Mouse (Mus musculus): ENCODE measurements at regions not wholly inside any gene's neighbourhood (a gene's known extent, or its start where the extent isn't known, plus 50 kb on each side); places are given as distances from the start of the nearest gene placed in this dataset.

GRCm38 (mm10) chr10:96841128-96841527, 224.3 kb downstream of the Btg1 start:
- Histone ChIP-seq H3K27me3 (ENCODE audit: control insufficient read depth, insufficient read depth, low read length) (no peaks in the 10 kb centered on the region), H3K27ac (ENCODE audit: control insufficient read depth, insufficient read depth, low read depth, low read length) (no peak overlapping the region), H3K36me3 (ENCODE audit: control insufficient read depth, insufficient read depth, low read length) (no peaks in the 10 kb centered on the region), H3K4me1 (ENCODE audit: control insufficient read depth, insufficient read depth, low read length) (peaks cover 3% of the 10 kb centered on the region), H3K4me3 (ENCODE audit: control insufficient read depth, low read depth, low read length) (no peak overlapping the region)
- no peak for TF ChIP-seq POLR2A (IDR thresholded peaks at IDR 0.05; ENCODE audit: control insufficient read depth, low read depth, low read length)
- no peak for TF ChIP-seq CTCF (IDR thresholded peaks at IDR 0.05; ENCODE audit: control insufficient read depth, insufficient read depth, insufficient replicate concordance, low read depth, low read length)

GRCm38 (mm10) chr10:96841956-96842355, 225.2 kb downstream of the Btg1 start:
- TF ChIP-seq POLR2A (IDR thresholded peaks at IDR 0.05; ENCODE audit: control insufficient read depth, low read depth, low read length) (no peak), CTCF (IDR thresholded peaks at IDR 0.05; ENCODE audit: control insufficient read depth, insufficient read depth, insufficient replicate concordance, low read depth, low read length) (no peak)
- H3K27me3 ChIP-seq (ENCODE audit: control insufficient read depth, insufficient read depth, low read length), result no peaks in the 10 kb centered on the region

GRCm38 (mm10) chr10:96845906-96846305, 229.1 kb downstream of the Btg1 start:
- TF ChIP-seq POLR2A (IDR thresholded peaks at IDR 0.05; ENCODE audit: control insufficient read depth, low read depth, low read length), result no peak
- no peak for TF ChIP-seq CTCF (IDR thresholded peaks at IDR 0.05; ENCODE audit: control insufficient read depth, insufficient read depth, insufficient replicate concordance, low read depth, low read length)
- no peak overlapping the region for H3K4me3 ChIP-seq (ENCODE audit: control insufficient read depth, low read depth, low read length)
- H3K4me1 ChIP-seq (ENCODE audit: control insufficient read depth, insufficient read depth, low read length), result peaks cover 3% of the 10 kb centered on the region
- no peak overlapping the region for H3K27ac ChIP-seq (ENCODE audit: control insufficient read depth, insufficient read depth, low read depth, low read length)
- H3K36me3 ChIP-seq (ENCODE audit: control insufficient read depth, insufficient read depth, low read length), result no peaks in the 10 kb centered on the region
- no peaks in the 10 kb centered on the region for H3K27me3 ChIP-seq (ENCODE audit: control insufficient read depth, insufficient read depth, low read length)

More at GRCm38 (mm10) chr10:96841956-96842355, 225.2 kb downstream of the Btg1 start:
- Histone ChIP-seq H3K36me3 (ENCODE audit: control insufficient read depth, insufficient read depth, low read length) (no peaks in the 10 kb centered on the region), H3K4me3 (ENCODE audit: control insufficient read depth, low read depth, low read length) (no peak overlapping the region), H3K4me1 (ENCODE audit: control insufficient read depth, insufficient read depth, low read length) (peaks cover 3% of the 10 kb centered on the region), H3K27ac (ENCODE audit: control insufficient read depth, insufficient read depth, low read depth, low read length) (no peak overlapping the region)

- Histone ChIP-seq H3K27ac (ENCODE audit: control insufficient read depth, insufficient read depth, low read depth, low read length) (no peak overlapping the region), H3K27me3 (ENCODE audit: control insufficient read depth, insufficient read depth, low read length) (no peaks in the 10 kb centered on the region), H3K4me1 (ENCODE audit: control insufficient read depth, insufficient read depth, low read length) (peaks cover 3% of the 10 kb centered on the region), H3K36me3 (ENCODE audit: control insufficient read depth, insufficient read depth, low read length) (no peaks in the 10 kb centered on the region), H3K4me3 (ENCODE audit: control insufficient read depth, low read depth, low read length) (no peak overlapping the region)
- no peak for TF ChIP-seq CTCF (IDR thresholded peaks at IDR 0.05; ENCODE audit: control insufficient read depth, insufficient read depth, insufficient replicate concordance, low read depth, low read length)
- no peak for TF ChIP-seq POLR2A (IDR thresholded peaks at IDR 0.05; ENCODE audit: control insufficient read depth, low read depth, low read length)
These were observed 230.2 kb downstream of the Btg1 start for GRCm38 (mm10) chr10:96847028-96847427.

- no peak for TF ChIP-seq CTCF (IDR thresholded peaks at IDR 0.05; ENCODE audit: control insufficient read depth, insufficient read depth, insufficient replicate concordance, low read depth, low read length)
- no peak for TF ChIP-seq POLR2A (IDR thresholded peaks at IDR 0.05; ENCODE audit: control insufficient read depth, low read depth, low read length)
- no peak overlapping the region for H3K27ac ChIP-seq (ENCODE audit: control insufficient read depth, insufficient read depth, low read depth, low read length)
- peaks cover 3% of the 10 kb centered on the region for H3K4me1 ChIP-seq (ENCODE audit: control insufficient read depth, insufficient read depth, low read length)
These were observed 230.8 kb downstream of the Btg1 start for GRCm38 (mm10) chr10:96847433-96848165.

GRCm38 (mm10) chr10:96848496-96848895, 231.7 kb downstream of the Btg1 start:
- no peak overlapping the region for H3K27ac ChIP-seq (ENCODE audit: control insufficient read depth, insufficient read depth, low read depth, low read length)
- no peak for TF ChIP-seq POLR2A (IDR thresholded peaks at IDR 0.05; ENCODE audit: control insufficient read depth, low read depth, low read length)
- TF ChIP-seq CTCF (IDR thresholded peaks at IDR 0.05; ENCODE audit: control insufficient read depth, insufficient read depth, insufficient replicate concordance, low read depth, low read length), result no peak
- H3K4me1 ChIP-seq (ENCODE audit: control insufficient read depth, insufficient read depth, low read length), result peaks cover 3% of the 10 kb centered on the region

More at GRCm38 (mm10) chr10:96847433-96848165, 230.8 kb downstream of the Btg1 start:
- H3K27me3 ChIP-seq (ENCODE audit: control insufficient read depth, insufficient read depth, low read length), result no peaks in the 10 kb centered on the region
- H3K4me3 ChIP-seq (ENCODE audit: control insufficient read depth, low read depth, low read length), result no peak overlapping the region
- H3K36me3 ChIP-seq (ENCODE audit: control insufficient read depth, insufficient read depth, low read length), result no peaks in the 10 kb centered on the region

GRCm38 (mm10) chr10:96860366-96860765, 243.6 kb downstream of the Btg1 start:
- Histone ChIP-seq H3K36me3 (ENCODE audit: control insufficient read depth, insufficient read depth, low read length) (no peaks in the 10 kb centered on the region), H3K27me3 (ENCODE audit: control insufficient read depth, insufficient read depth, low read length) (no peaks in the 10 kb centered on the region), H3K27ac (ENCODE audit: control insufficient read depth, insufficient read depth, low read depth, low read length) (no peak overlapping the region), H3K4me1 (ENCODE audit: control insufficient read depth, insufficient read depth, low read length) (no peaks in the 10 kb centered on the region), H3K4me3 (ENCODE audit: control insufficient read depth, low read depth, low read length) (no peak overlapping the region)
- no peak for TF ChIP-seq POLR2A (IDR thresholded peaks at IDR 0.05; ENCODE audit: control insufficient read depth, low read depth, low read length)
- TF ChIP-seq CTCF (IDR thresholded peaks at IDR 0.05; ENCODE audit: control insufficient read depth, insufficient read depth, insufficient replicate concordance, low read depth, low read length), result no peak

More at GRCm38 (mm10) chr10:96848496-96848895, 231.7 kb downstream of the Btg1 start:
- no peaks in the 10 kb centered on the region for H3K27me3 ChIP-seq (ENCODE audit: control insufficient read depth, insufficient read depth, low read length)
- H3K4me3 ChIP-seq (ENCODE audit: control insufficient read depth, low read depth, low read length), result no peak overlapping the region
- H3K36me3 ChIP-seq (ENCODE audit: control insufficient read depth, insufficient read depth, low read length), result no peaks in the 10 kb centered on the region
